Mouse (Mus musculus) small intestine, adult 2 months (tissue): ENCODE data around the gene Cpa3.

Experiments used
- CTCF ChIP-seq: fragments of 200-500 bp; IDR thresholded peaks from 2 replicates; pipeline ENCODE4 v1.5.1; 2012; ENCODE audit warnings: low read depth, mild to moderate bottlenecking, control low read depth, inconsistent platforms, low read length, moderate library complexity, mixed read lengths; ENCODE audit not compliant: insufficient replicate concordance, insufficient read length; ENCODE audit errors: extremely low read depth
- POLR2A ChIP-seq: fragments of 200-500 bp; IDR thresholded peaks from 2 replicates; pipeline ENCODE4 v1.6.1; 2012; ENCODE audit warnings: low read depth, mild to moderate bottlenecking, control low read depth, inconsistent platforms, low read length, moderate library complexity

- no peak for TF ChIP-seq CTCF
- no peak for TF ChIP-seq POLR2A
Measured at GRCm38 (mm10) chr3:20229027-20229426, 13.0 kb downstream of the Cpa3 start.
